Mouse (Mus musculus) thymus, adult 2 months (tissue): ENCODE results near the gene Sorl1. TPM values are rescaled to one million over a fixed set of nuclear protein-coding genes. Genes with fewer than 3 reads are reported as not detected.
"Not testable (repeated sequence)": the region's sequence is repeated elsewhere in the genome, so short reads cannot be mapped to it uniquely, and the experiment has no call there.

Experiments
- DNase-seq: peaks from one replicate; pipeline ENCODE4 v3.0.0; 2021
- H3K27ac ChIP-seq: fragments of 200-500 bp; 2 replicates; pipeline ENCODE4 v1.5.1; 2012; ENCODE audit warnings: low read length, control low read depth; ENCODE audit not compliant: control insufficient read depth, insufficient read depth
- H3K27me3 ChIP-seq: fragments of 200-500 bp; 2 replicates; pipeline ENCODE4 v1.6.1; 2012; ENCODE audit warnings: mild to moderate bottlenecking, low read length, moderate library complexity, mixed read lengths; ENCODE audit not compliant: control insufficient read depth, insufficient read depth
- H3K36me3 ChIP-seq: fragments of 200-500 bp; 2 replicates; pipeline ENCODE4 v1.6.1; 2012; ENCODE audit warnings: mild to moderate bottlenecking, low read length, moderate library complexity; ENCODE audit not compliant: control insufficient read depth, insufficient read depth
- H3K4me1 ChIP-seq: fragments of 200-500 bp; replicated peaks from 2 replicates; pipeline ENCODE4 v1.6.1; 2012; ENCODE audit warnings: low read length; ENCODE audit not compliant: control insufficient read depth, insufficient read depth
- H3K4me3 ChIP-seq: fragments of 200-500 bp; 2 replicates; pipeline ENCODE4 v1.5.1; 2012; ENCODE audit warnings: mild to moderate bottlenecking, low read length, control low read depth, moderate library complexity; ENCODE audit not compliant: control insufficient read depth, insufficient read depth
- CTCF ChIP-seq: fragments of 200-500 bp; IDR thresholded peaks from 2 replicates; pipeline ENCODE4 v1.5.1; 2012; ENCODE audit warnings: mild to moderate bottlenecking, control low read depth, low read length, moderate library complexity, borderline replicate concordance; ENCODE audit not compliant: control insufficient read depth, poor library complexity, insufficient read depth; ENCODE audit errors: extremely low read depth
- POLR2A ChIP-seq: fragments of 200-500 bp; IDR thresholded peaks from 2 replicates; pipeline ENCODE4 v1.6.1; 2012; ENCODE audit warnings: mild to moderate bottlenecking, low read length, control low read depth, moderate library complexity; ENCODE audit not compliant: control insufficient read depth, poor library complexity, insufficient read depth; ENCODE audit errors: extremely low read depth
- WGBS: fragments of 180-500 bp; shearing (Covaris S2); methylation state at CpG from one replicate; pipeline ENCODE4 v1.1.7; 2018; 5-methylcytosine and 5-hydroxymethylcytosine counted together
- polyA plus RNA-seq: library from polyadenylated mRNA; depleted of rRNA; stranded (reverse); fragments of >200 nt; gene quantifications from 2 replicates; pipeline ENCODE4 v1.2.3, GENCODE M21; 2012

Gene Sorl1
- polyA plus RNA-seq, 1 experiment, result 27.7 TPM

DNA sequence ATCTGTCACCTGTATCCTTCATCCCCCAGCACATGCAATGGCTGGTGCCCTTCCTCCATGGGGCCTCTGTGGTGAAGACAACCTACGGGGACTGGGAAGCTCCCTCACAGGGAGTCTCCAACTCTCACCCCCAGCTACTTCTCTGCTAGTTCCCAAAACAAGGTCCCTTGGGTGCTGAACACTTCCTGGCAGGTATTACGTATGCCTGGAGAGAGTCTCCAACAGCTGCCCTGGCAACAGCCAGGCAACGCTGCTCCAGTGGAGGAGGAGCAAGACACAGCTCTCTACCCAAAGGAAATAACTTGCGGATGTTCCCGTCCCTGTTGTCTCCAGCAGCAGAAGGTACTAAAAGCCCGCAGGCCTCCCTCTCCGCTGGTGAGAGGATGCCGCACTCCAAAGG is 61.8 kb downstream of the Sorl1 start:
- H3K4me1 ChIP-seq, result no peaks in the 10 kb centered on the region
- no peaks in the 10 kb centered on the region for H3K36me3 ChIP-seq
- no peaks in the 10 kb centered on the region for H3K27me3 ChIP-seq
- no peak for DNase-seq
- no peak for TF ChIP-seq CTCF
- TF ChIP-seq POLR2A, result no peak
- no peak overlapping the region for H3K4me3 ChIP-seq
- no peak overlapping the region for H3K27ac ChIP-seq
- 97% methylated on average over 8 of the region's 8 CpGs for WGBS

DNA sequence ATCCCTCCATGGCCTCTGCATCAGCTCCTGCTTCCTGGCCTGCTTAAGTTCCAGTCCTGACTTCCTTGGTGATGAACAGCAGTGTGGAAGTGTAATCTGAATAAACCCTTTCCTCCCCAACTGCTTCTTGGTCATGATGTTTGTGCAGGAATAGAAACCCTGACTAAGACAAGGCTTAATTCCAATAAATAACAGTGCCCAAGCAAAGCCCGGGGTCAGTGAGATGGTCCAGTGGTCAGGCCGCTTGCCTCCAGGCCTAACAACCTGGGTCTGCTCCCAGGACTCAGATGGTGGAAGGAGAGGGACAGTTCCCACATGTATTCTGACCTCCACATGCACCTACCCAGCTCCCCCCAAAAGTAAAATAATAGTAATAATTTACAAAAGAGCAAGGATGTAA is 65.1 kb downstream of the Sorl1 start:
- H3K36me3 ChIP-seq, DNase-seq, H3K27ac ChIP-seq, H3K4me3 ChIP-seq, H3K4me1 ChIP-seq, H3K27me3 ChIP-seq: not testable (repeated sequence)
- 98% methylated on average over 2 of the region's 2 CpGs for WGBS

DNA sequence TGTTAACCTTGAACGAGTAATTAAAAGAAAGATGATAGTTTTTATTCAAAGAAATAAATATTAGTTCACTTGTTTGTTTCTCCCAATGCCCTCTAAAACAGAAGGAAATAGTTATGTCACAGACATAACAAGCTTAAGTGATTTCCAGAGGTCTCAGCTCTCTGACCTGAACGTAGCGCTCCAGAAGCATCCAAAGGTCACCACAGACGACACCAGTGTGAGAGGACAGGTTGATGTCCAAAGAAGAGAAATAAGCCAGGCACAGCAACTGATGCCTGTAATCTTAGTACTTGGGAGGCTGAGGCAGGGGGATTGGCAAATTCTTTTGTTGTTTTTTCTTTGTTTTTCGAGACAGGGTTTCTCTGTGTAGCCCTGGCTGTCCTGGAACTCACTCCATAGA is 67.5 kb downstream of the Sorl1 start:
- TF ChIP-seq CTCF (no peak), POLR2A (no peak)
- Histone ChIP-seq H3K4me1 (peaks cover 15% of the 10 kb centered on the region), H3K27me3 (no peaks in the 10 kb centered on the region), H3K4me3 (no peak overlapping the region), H3K36me3 (no peaks in the 10 kb centered on the region), H3K27ac (no peak overlapping the region)
- no peak for DNase-seq
- 97% methylated on average over 5 of the region's 5 CpGs for WGBS

DNA sequence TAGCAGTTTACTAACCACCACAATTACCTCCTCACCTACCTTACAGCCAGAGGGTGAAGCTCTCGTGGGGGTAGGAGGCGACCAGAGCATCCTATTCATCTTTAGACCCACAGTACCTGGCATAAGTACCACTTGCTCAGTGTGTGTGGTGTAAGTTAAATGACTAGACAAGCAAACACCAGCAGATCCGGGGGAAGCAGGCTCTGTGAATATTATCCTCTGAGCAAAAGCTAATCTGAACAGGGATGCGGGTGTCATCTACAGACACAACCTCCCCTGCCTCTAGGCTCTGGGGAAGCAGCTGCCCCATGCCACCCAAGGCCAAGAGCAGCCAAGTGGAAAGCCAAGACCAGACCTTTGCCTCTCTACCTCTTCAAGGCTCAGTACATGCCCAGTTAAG is 68.7 kb downstream of the Sorl1 start:
- Histone ChIP-seq H3K36me3 (no peaks in the 10 kb centered on the region), H3K4me3 (no peak overlapping the region), H3K27ac (no peak overlapping the region), H3K27me3 (no peaks in the 10 kb centered on the region), H3K4me1 (peaks cover 15% of the 10 kb centered on the region)
- DNase-seq, result no peak
- WGBS, result 98% methylated on average over 4 of the region's 4 CpGs
- TF ChIP-seq POLR2A, result no peak
- no peak for TF ChIP-seq CTCF

DNA sequence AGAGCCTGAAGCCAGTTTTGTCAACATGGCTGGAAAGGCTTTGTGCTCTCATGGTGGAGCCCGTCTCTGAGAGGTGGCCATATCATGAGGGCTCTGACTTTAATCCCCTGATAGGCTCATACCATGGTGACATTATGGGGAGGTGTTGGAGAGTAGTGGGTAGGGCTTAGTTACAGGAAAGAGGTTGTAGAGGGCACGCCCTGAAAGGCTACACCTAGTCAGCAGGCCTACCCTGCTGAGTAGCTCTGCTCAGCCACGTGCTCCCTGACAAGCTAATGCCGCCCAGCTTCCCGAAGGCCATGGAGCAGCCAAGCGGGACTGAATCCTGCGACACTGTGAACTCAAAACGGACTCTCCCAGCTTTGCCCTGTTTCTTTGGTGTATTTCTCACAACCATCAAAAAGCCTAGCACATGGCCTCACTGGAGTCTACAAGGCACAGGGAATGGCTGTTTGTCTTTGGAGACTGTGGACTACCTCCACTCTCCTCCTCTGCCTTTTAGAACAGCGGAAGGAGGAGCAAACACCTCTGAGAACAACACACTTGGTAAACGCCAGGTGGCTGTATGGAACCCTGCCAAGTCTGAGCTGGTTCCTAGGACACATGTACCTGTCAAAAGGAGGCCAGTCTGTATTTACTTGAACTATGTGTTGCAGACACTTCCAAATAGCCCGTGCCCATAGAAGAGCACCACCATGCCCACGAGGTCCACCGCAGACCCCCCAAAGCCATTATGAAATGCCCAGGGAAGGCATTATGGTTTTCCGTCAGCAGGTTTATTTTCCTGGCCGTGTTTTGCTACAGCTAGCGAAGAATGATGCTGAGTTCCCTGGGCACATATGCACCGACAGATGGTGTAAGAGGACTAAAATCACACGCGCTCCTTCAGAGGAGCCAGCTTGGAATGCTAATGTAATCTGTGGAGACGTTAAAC is 69.5 kb downstream of the Sorl1 start:
- no peak overlapping the region for H3K4me3 ChIP-seq
- no peak overlapping the region for H3K27ac ChIP-seq
- H3K27me3 ChIP-seq, result no peaks in the 10 kb centered on the region
- TF ChIP-seq POLR2A (no peak), CTCF (no peak)
- H3K36me3 ChIP-seq, result no peaks in the 10 kb centered on the region
- peaks cover 15% of the 10 kb centered on the region for H3K4me1 ChIP-seq
- 94% methylated on average over 20 of the region's 20 CpGs for WGBS
- no peak for DNase-seq

DNA sequence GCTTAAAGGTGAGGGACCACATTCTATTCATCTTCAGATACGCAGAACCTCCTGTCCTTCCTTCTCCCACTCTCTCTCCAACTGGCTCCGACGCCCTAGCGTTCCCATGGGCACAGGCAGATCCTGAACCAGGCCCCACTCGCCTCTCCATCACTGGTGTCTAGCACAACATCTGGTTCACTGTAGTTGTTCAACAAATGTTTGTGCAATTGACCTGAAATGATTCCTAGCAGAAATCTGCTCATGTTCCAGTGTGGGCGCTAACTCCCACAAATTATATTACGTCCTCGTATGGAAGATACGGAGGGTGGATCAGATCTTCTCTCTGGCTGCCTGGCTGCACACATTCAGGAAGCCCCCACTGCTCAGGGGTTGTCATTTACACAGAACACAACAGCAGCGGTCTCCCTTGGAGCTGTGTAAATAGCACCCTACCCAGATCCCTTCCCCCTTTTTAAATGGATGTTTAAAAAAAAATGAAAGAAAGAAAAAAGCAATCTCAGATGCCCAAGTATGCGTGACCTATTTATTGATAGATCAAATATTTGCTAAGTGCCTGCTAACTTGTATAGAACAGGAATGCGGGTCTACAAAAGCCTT is 70.4 kb downstream of the Sorl1 start:
- H3K4me1 ChIP-seq, result peaks cover 15% of the 10 kb centered on the region
- no peak for DNase-seq
- 96% methylated on average over 12 of the region's 12 CpGs for WGBS

More for the DNA sequence above, 70.4 kb downstream of the Sorl1 start:
- TF ChIP-seq POLR2A, result no peak
- TF ChIP-seq CTCF, result no peak
- Histone ChIP-seq H3K4me3 (no peak overlapping the region), H3K27me3 (no peaks in the 10 kb centered on the region), H3K27ac (no peak overlapping the region), H3K36me3 (no peaks in the 10 kb centered on the region)
